Mouse (Mus musculus): ENCODE data around the gene Garnl3. TPM values are rescaled to one million over a fixed set of nuclear protein-coding genes. Genes with fewer than 3 reads are reported as not detected.

The Garnl3 gene
- polyA plus RNA-seq, 2 experiments = 0.53 to 0.56 TPM

DNA sequence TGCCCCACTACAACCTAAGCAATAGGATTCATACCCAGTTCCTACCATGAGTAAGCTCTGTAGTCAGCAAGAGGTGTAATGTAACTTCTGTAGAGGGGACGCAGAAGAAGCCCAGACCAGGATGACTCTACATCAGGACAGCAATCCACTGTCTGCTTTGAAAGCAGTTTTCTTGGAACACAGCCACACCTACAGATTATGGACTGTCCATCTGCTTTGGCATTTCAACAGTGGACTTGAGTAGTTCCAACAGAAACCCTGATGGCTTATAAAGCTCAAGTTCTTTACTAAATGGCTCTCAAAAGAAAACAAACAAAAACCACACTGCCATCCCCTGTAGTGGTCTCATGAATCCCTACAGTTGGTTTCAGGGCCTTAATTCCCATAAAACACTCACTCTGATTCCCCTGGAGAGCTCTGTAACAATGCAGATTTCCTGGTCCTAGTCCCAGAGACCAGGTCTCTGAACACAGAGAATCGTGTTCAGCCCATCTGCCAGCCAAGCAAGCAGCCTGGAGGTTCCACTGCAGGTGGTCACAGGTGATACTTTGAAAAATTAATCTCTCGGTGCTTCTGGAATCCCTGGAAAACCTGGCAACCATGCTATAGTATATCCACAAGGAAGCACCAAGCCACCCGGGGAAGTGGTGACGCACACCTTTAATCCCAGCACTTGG, 42.0 kb downstream of the Garnl3 start:
- H3K4me1 ChIP-seq (replicated peaks; ENCODE audit: control insufficient read depth in 2 of 2, insufficient read depth in 2 of 2, low read length in 1 of 2) = no peaks in the 10 kb centered on the region
- no peaks in the 10 kb centered on the region for H3K9me3 ChIP-seq (ENCODE audit: control insufficient read depth, low read length)
- ATAC-seq (ENCODE audit: insufficient read depth) (no peak), DNase-seq (ENCODE audit: low read depth in 3 of 3, low spot score in 3 of 3) (no peak)
- no peaks in the 10 kb centered on the region for H3K36me3 ChIP-seq (replicated peaks; ENCODE audit: control insufficient read depth, insufficient read depth, low read depth)
- H3K4me2 ChIP-seq (ENCODE audit: low read depth) = no peak overlapping the region
- no peak overlapping the region for H3K4me3 ChIP-seq (ENCODE audit: insufficient read depth in 1 of 2, low read depth in 2 of 2, low read length in 2 of 2)
- no peak overlapping the region for H3K9ac ChIP-seq (replicated peaks)
- no peak for TF ChIP-seq EP300 (IDR thresholded peaks at IDR 0.05; ENCODE audit: low read depth)
- TF ChIP-seq CTCF (IDR thresholded peaks at IDR 0.05; ENCODE audit: low read depth) = no peak
- no peaks in the 10 kb centered on the region for H3K27me3 ChIP-seq (ENCODE audit: control insufficient read depth, insufficient read depth, low read length)
- H3K27ac ChIP-seq = no peak overlapping the region
- WGBS (ENCODE audit: insufficient replicate concordance) = 58% methylated on average over 5 of the region's 5 CpGs

DNA sequence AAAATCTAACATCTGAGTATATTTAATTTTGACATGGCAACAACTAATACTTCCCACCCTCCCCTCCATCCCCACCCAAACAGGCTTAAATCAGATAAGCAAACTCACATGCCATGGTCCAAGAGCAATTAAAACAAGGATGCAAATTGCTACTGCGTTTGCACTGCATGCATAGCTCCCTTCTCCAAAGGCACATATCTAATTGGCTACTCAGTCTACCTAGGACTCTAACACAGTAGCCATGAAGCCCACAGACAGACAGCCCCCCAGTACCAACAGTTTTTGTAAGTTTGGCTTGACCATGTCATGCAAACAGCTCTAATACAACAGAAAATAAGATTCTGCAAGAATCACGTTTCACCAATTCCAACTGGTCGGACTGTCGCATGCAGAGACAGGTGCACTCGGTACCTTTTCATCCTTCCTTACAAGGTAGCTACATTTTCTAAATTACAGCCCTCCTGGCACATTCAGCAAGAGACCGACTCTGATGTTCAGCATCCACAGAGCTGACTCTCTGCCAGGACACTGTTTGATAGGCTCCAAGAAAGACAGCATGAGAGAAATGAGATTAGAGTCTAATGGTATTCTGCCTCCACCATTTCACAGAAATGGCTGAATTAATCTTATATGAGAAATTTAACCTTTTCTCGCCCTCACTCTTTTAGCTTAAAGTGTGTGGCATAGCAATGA, 44.6 kb downstream of the Garnl3 start:
- H3K4me2 ChIP-seq (ENCODE audit: low read depth) = no peak overlapping the region
- no peaks in the 10 kb centered on the region for H3K27me3 ChIP-seq (ENCODE audit: control insufficient read depth, insufficient read depth, low read length)
- no peak for DNase-seq (ENCODE audit: low read depth in 3 of 3, low spot score in 3 of 3)
- no peak for ATAC-seq (ENCODE audit: insufficient read depth)
- no peaks in the 10 kb centered on the region for H3K36me3 ChIP-seq (replicated peaks; ENCODE audit: control insufficient read depth, insufficient read depth, low read depth)
- 57% methylated on average over 7 of the region's 7 CpGs for WGBS (ENCODE audit: insufficient replicate concordance)
- TF ChIP-seq EP300 (IDR thresholded peaks at IDR 0.05; ENCODE audit: low read depth) (no peak), CTCF (IDR thresholded peaks at IDR 0.05; ENCODE audit: low read depth) (no peak)
- no peaks in the 10 kb centered on the region for H3K4me1 ChIP-seq (replicated peaks; ENCODE audit: control insufficient read depth in 2 of 2, insufficient read depth in 2 of 2, low read length in 1 of 2)
- H3K4me3 ChIP-seq (ENCODE audit: insufficient read depth in 1 of 2, low read depth in 2 of 2, low read length in 2 of 2) = no peak overlapping the region
- H3K9ac ChIP-seq (replicated peaks) = no peak overlapping the region
- no peak overlapping the region for H3K27ac ChIP-seq
- H3K9me3 ChIP-seq (ENCODE audit: control insufficient read depth, low read length) = no peaks in the 10 kb centered on the region

DNA sequence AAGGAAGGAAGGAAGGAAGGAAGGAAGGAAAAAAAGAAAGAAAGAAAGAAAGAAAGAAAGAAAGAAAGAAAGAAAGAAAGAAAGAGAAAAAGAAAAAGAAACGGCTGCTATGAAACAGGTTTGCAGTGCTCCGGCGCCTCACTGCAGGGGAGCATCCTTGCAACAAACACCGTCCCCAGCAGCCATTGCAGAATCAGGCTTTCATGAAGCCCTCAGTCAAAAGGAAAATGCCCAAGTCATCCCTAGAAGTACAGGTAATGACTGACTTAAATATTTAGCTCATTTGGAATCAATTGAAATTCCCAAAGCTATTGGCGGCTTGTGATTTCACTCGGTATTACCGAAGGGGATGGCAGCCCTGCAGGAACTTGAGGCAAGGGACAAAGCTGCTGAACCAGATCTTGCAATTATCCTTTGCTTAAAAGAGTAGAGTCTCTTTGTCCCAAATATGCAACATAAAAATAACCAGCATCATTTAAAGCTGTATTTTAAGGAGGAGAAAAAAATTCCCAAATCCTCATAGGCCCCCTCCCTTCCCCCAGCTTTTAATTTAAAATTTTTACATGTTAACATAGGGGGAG, 45.3 kb downstream of the Garnl3 start:
- WGBS (ENCODE audit: insufficient replicate concordance) = 63% methylated on average over 7 of the region's 7 CpGs
- H3K27ac ChIP-seq = no peak overlapping the region
- no peaks in the 10 kb centered on the region for H3K27me3 ChIP-seq (ENCODE audit: control insufficient read depth, insufficient read depth, low read length)
- ATAC-seq (ENCODE audit: insufficient read depth) (no peak), DNase-seq (ENCODE audit: low read depth in 3 of 3, low spot score in 3 of 3) (no peak)
- H3K36me3 ChIP-seq (replicated peaks; ENCODE audit: control insufficient read depth, insufficient read depth, low read depth) = no peaks in the 10 kb centered on the region
- H3K9ac ChIP-seq (replicated peaks) = no peak overlapping the region
- no peaks in the 10 kb centered on the region for H3K9me3 ChIP-seq (ENCODE audit: control insufficient read depth, low read length)
- H3K4me1 ChIP-seq (replicated peaks; ENCODE audit: control insufficient read depth in 2 of 2, insufficient read depth in 2 of 2, low read length in 1 of 2) = no peaks in the 10 kb centered on the region
- H3K4me3 ChIP-seq (ENCODE audit: insufficient read depth in 1 of 2, low read depth in 2 of 2, low read length in 2 of 2) = no peak overlapping the region
- TF ChIP-seq EP300 (IDR thresholded peaks at IDR 0.05; ENCODE audit: low read depth) = no peak
- no peak for TF ChIP-seq CTCF (IDR thresholded peaks at IDR 0.05; ENCODE audit: low read depth)
- H3K4me2 ChIP-seq (ENCODE audit: low read depth) = no peak overlapping the region

GRCm38 (mm10) chr2:33084221-33084620, 47.2 kb downstream of the Garnl3 start:
- no peaks in the 10 kb centered on the region for H3K9me3 ChIP-seq (ENCODE audit: control insufficient read depth, low read length)
- WGBS (ENCODE audit: insufficient replicate concordance) = 48% methylated on average over 3 of the region's 3 CpGs
- no peaks in the 10 kb centered on the region for H3K36me3 ChIP-seq (replicated peaks; ENCODE audit: control insufficient read depth, insufficient read depth, low read depth)
- no peak for ATAC-seq (ENCODE audit: insufficient read depth)
- no peak overlapping the region for H3K4me3 ChIP-seq (ENCODE audit: insufficient read depth in 1 of 2, low read depth in 2 of 2, low read length in 2 of 2)
- no peaks in the 10 kb centered on the region for H3K27me3 ChIP-seq (ENCODE audit: control insufficient read depth, insufficient read depth, low read length)
- no peak for TF ChIP-seq CTCF (IDR thresholded peaks at IDR 0.05; ENCODE audit: low read depth)
- no peak for TF ChIP-seq EP300 (IDR thresholded peaks at IDR 0.05; ENCODE audit: low read depth)
- no peak for DNase-seq (ENCODE audit: low read depth in 3 of 3, low spot score in 3 of 3)
- no peak overlapping the region for H3K27ac ChIP-seq
- H3K4me1 ChIP-seq (replicated peaks; ENCODE audit: control insufficient read depth in 2 of 2, insufficient read depth in 2 of 2, low read length in 1 of 2) = peaks cover 0 to 2% of the 10 kb centered on the region in 2 experiments; a peak in 2 of 4 replicates
- H3K9ac ChIP-seq (replicated peaks) = no peak overlapping the region
- H3K4me2 ChIP-seq (ENCODE audit: low read depth) = no peak overlapping the region

- Histone ChIP-seq H3K9ac (replicated peaks) (no peak overlapping the region), H3K4me1 (replicated peaks; ENCODE audit: control insufficient read depth in 2 of 2, insufficient read depth in 2 of 2, low read length in 1 of 2) (peaks cover 0 to 2% of the 10 kb centered on the region in 2 experiments; a peak in 2 of 4 replicates), H3K4me3 (ENCODE audit: insufficient read depth in 1 of 2, low read depth in 2 of 2, low read length in 2 of 2) (no peak overlapping the region), H3K27ac (no peak overlapping the region), H3K36me3 (replicated peaks; ENCODE audit: control insufficient read depth, insufficient read depth, low read depth) (no peaks in the 10 kb centered on the region), H3K4me2 (ENCODE audit: low read depth) (no peak overlapping the region), H3K9me3 (ENCODE audit: control insufficient read depth, low read length) (no peaks in the 10 kb centered on the region), H3K27me3 (ENCODE audit: control insufficient read depth, insufficient read depth, low read length) (no peaks in the 10 kb centered on the region)
- 48% methylated on average over 4 of the region's 4 CpGs for WGBS (ENCODE audit: insufficient replicate concordance)
- ATAC-seq (ENCODE audit: insufficient read depth) = no peak
- no peak for DNase-seq (ENCODE audit: low read depth in 3 of 3, low spot score in 3 of 3)
- TF ChIP-seq EP300 (IDR thresholded peaks at IDR 0.05; ENCODE audit: low read depth) = no peak
- TF ChIP-seq CTCF (IDR thresholded peaks at IDR 0.05; ENCODE audit: low read depth) = no peak
These were observed 51.3 kb downstream of the Garnl3 start for GRCm38 (mm10) chr2:33080166-33080565.

Measured in liver, embryonic 14.5 days (tissue).